Mouse (Mus musculus): ENCODE results near the gene Lexm.

DNA sequence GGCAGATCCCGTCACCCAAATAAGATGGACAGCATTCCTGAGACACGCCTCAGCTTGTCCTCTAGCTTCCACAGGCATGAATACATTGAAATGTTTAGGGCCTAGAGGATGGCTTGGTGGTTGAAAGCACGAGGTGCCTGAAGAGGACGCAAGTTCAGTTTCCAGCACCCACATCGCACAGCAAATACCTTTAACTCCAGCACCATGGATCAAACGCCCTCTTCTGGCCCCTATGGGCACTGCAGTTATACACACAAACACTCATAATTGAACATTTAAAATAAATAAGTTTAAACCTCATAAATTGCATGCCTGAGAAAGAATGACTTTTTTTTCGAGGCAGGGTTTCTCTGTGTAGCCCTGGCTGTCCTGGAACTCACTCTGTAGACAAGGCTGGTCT, 23.4 kb downstream of the Lexm start:
- TF ChIP-seq CTCF (IDR thresholded peaks at IDR 0.05) (peak; percentile 34), EP300 (IDR thresholded peaks at IDR 0.05) (no peak)

All from lung, postnatal 0 days (tissue).